Mouse (Mus musculus): ENCODE measurements around the gene Gm11569. TPM values are rescaled to one million over a fixed set of nuclear protein-coding genes. Genes with fewer than 3 reads are reported as not detected.

Gm11569 gene
- not detected in 2 replicates for polyA plus RNA-seq (2015; fragmentation: Nextera tagmentation; extraction: Ambion mirVana)

DNA sequence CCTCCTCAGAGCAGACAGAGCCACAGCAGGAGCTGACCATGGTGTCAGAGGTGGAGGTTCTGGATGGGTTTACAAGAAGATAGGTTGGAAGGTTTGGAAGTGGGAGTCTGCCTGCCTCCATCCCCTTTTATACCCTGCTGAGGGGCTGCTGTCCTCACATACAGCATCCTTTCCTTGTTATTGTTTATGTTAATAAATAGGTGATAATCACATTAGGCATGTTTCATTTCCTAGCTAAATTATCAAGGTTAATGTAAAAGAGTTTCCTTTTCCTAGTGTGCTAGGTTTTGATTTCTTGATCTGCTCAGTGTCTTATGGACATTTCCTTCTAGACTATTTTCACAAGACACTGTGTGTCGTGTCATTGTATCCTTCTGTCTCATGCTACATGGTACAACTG lies at the start of gene Gm11569:
Gene Gm11569 (minus strand): TSS at position 101 of the 400 bp plus-strand sequence.

DNA sequence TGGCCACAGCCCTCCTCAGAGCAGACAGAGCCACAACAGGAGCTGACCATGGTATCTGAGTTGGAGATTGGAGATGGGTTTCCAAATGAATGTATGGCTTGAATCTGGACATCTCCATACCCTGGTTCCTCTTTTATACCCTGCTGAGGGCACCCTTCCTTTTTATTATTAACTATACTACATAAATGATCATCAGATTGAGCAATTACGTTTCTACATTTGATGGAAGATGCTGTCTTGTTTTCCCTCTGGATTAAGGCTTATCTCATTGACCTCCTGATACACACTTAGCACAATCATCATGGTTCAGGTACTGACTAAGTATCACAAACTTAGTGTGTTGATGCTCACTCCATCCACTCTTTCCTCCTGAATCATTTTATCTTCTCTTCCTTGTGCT lies 39.2 kb upstream of the Gm11569 start, which contains the start of gene 2300003K06Rik:
Gene 2300003K06Rik (minus strand): TSS at position 101 of the 400 bp plus-strand sequence.

DNA sequence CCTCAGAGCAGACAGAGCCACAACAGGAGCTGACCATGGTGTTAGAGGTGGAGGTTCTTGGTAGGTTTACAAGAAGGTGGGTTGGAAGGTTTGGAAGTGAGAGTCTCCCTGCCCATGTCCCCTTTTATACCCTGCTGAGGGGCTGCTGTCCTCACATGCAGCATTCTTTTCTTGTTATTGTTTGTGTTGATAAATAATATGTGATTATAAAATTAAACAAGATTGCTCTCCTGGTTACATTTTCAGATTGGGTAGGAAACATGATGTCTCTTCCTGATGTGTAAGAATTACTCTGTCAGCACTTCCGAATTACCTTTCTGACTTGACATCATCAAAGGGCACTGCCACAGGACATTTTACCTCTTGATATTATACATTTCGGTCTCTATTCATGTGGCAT lies 16.8 kb upstream of the Gm11569 start, which contains the start of gene Gm11564:
Gene Gm11564 (minus strand): TSS at position 101 of the 400 bp plus-strand sequence.

DNA sequence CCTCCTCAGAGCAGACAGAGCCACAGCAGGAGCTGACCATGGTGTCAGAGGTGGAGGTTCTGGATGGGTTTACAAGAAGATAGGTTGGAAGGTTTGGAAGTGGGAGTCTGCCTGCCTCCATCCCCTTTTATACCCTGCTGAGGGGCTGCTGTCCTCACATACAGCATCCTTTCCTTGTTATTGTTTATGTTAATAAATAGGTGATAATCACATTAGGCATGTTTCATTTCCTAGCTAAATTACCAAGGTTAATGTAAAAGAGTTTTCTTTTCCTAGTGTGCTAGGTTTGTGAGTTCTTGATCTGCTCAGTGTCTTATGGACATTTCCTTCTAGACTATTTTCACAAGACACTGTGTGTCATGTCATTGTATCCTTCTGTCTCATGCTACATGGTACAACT lies 11.1 kb upstream of the Gm11569 start, which contains the start of gene Krtap4-13:
Gene Krtap4-13 (minus strand): TSS at position 101 of the 400 bp plus-strand sequence.

GRCm38 (mm10) chr11:99804346-99804745 lies 5.6 kb upstream of the Gm11569 start, which contains the start of gene Gm11554:
Gm11554 (minus strand) TSS chr11:99804446.

DNA sequence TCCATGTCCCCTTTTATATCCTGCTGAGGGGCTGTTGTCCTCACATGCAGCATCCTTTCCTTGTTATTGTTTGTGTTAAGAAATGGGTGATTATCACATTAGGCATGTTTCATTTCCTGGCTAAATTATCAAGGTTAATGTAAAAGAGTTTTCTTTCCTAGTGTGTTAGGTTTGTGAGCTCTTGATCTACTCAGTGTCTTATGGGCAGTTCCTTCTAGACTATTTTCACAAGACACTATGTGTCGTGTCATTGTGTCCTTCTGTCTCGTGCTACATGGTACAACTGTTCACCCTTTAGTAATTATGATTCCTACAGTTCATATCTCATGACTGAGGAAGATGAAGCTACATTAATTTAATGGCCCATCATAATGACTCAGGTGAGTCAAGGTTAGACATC lies 5.4 kb downstream of the Gm11569 start, which contains the start of gene Gm11596:
Gene Gm11596 (minus strand): TSS at position 101 of the 400 bp plus-strand sequence.

DNA sequence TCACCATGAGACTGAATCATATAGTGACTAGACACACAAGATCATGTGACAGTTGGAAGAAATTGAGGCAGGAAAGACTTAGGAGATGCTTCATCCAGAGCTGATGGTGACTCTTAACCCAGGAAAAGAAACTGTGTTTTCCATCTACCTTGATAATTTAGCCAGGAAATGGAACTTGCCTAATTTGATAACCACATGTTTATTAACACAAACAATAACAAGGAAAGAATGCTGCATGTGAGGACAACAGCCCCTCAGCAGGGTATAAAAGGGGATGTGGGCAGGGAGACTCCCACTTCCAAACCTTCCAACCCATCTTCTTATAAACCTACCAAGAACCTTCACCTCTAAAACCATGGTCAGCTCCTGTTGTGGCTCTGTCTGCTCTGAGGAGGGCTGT lies 13.8 kb downstream of the Gm11569 start, which contains the start of gene Krtap4-9:
Gene Krtap4-9 (plus strand): TSS at position 301 of the 400 bp plus-strand sequence.

DNA sequence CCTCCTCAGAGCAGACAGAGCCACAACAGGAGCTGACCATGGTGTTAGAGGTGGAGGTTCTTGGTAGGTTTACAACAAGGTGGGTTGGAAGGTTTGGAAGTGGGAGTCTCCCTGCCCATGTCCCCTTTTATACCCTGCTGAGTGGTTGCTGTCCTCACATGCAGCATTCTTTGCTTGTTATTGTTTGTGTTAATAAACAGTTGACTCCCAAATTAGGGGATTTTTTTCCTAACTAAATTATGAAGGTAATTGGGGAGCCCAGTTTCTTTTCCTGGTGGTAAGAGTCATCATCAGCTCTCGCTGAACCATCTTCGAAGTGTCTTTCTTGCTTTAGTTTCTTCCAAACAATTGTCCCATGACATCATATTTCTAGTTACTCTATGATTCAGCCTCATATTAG lies 18.1 kb downstream of the Gm11569 start, which contains the start of gene Krtap4-8:
Gene Krtap4-8 (minus strand): TSS at position 101 of the 400 bp plus-strand sequence.

DNA sequence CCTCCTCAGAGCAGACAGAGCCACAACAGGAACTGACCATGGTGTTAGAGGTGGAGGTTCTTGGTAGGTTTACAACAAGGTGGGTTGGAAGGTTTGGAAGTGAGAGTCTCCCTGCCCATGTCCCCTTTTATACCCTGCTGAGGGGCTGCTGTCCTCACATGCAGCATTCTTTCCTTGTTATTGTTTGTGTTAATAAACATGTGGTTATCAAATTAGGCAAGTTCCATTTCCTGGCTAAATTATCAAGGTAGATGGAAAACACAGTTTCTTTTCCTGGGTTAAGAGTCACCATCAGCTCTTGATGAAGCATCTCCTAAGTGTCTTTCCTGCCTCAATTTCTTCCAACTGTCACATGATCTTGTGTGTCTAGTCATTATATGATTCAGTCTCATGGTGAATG lies 25.9 kb downstream of the Gm11569 start, which contains the start of gene Gm11595:
Gene Gm11595 (minus strand): TSS at position 101 of the 400 bp plus-strand sequence.

Other genes with a start within 250 kb of the Gm11569 start
- gene Krtap3-3, start 248.1 kb downstream of the Gm11569 start, polyA plus RNA-seq (2015; fragmentation: Nextera tagmentation; extraction: Ambion mirVana), result not detected in 2 replicates
- not detected in 2 replicates for gene Krtap3-2, start 242.1 kb downstream of the Gm11569 start, polyA plus RNA-seq (2015; fragmentation: Nextera tagmentation; extraction: Ambion mirVana)
- not detected in 2 replicates for gene Gm11939, start 239.5 kb downstream of the Gm11569 start, polyA plus RNA-seq (2015; fragmentation: Nextera tagmentation; extraction: Ambion mirVana)
- not detected in 2 replicates for gene Krtap3-1, start 232.3 kb downstream of the Gm11569 start, polyA plus RNA-seq (2015; fragmentation: Nextera tagmentation; extraction: Ambion mirVana)
- not detected in 2 replicates for gene Krtap1-5, start 217.9 kb downstream of the Gm11569 start, polyA plus RNA-seq (2015; fragmentation: Nextera tagmentation; extraction: Ambion mirVana)
- not detected in 2 replicates for gene Krtap1-4, start 215.3 kb downstream of the Gm11569 start, polyA plus RNA-seq (2015; fragmentation: Nextera tagmentation; extraction: Ambion mirVana)
- gene Krtap1-3, start 207.6 kb downstream of the Gm11569 start, polyA plus RNA-seq (2015; fragmentation: Nextera tagmentation; extraction: Ambion mirVana), result not detected in 2 replicates
- gene Krtap9-3, start 200.8 kb downstream of the Gm11569 start, polyA plus RNA-seq (2015; fragmentation: Nextera tagmentation; extraction: Ambion mirVana), result not detected in 2 replicates
- not detected in 2 replicates for gene Gm11938, start 195.6 kb downstream of the Gm11569 start, polyA plus RNA-seq (2015; fragmentation: Nextera tagmentation; extraction: Ambion mirVana)
- not detected in 2 replicates for gene Gm11937, start 188.7 kb downstream of the Gm11569 start, polyA plus RNA-seq (2015; fragmentation: Nextera tagmentation; extraction: Ambion mirVana)
- gene Krtap2-4, start 184.1 kb downstream of the Gm11569 start, polyA plus RNA-seq (2015; fragmentation: Nextera tagmentation; extraction: Ambion mirVana), result not detected in 2 replicates
- not detected in 2 replicates for gene Gm11562, start 178.5 kb downstream of the Gm11569 start, polyA plus RNA-seq (2015; fragmentation: Nextera tagmentation; extraction: Ambion mirVana)
- not detected in 2 replicates for gene Krtap4-1, start 170.7 kb downstream of the Gm11569 start, polyA plus RNA-seq (2015; fragmentation: Nextera tagmentation; extraction: Ambion mirVana)
- gene Krtap4-2, start 163.8 kb downstream of the Gm11569 start, polyA plus RNA-seq (2015; fragmentation: Nextera tagmentation; extraction: Ambion mirVana), result not detected in 2 replicates
- gene Krtap4-7, start 154.8 kb downstream of the Gm11569 start, polyA plus RNA-seq (2015; fragmentation: Nextera tagmentation; extraction: Ambion mirVana), result not detected in 2 replicates
- gene Gm11555, start 148.7 kb downstream of the Gm11569 start, polyA plus RNA-seq (2015; fragmentation: Nextera tagmentation; extraction: Ambion mirVana), result not detected in 2 replicates
- gene Gm11563, start 140.0 kb downstream of the Gm11569 start, polyA plus RNA-seq (2015; fragmentation: Nextera tagmentation; extraction: Ambion mirVana), result not detected in 2 replicates
- not detected in 2 replicates for gene Krtap4-6, start 133.0 kb downstream of the Gm11569 start, polyA plus RNA-seq (2015; fragmentation: Nextera tagmentation; extraction: Ambion mirVana)
- not detected in 2 replicates for gene Gm14190, start 108.2 kb downstream of the Gm11569 start, polyA plus RNA-seq (2015; fragmentation: Nextera tagmentation; extraction: Ambion mirVana)
- gene Gm14180, start 64.6 kb downstream of the Gm11569 start, polyA plus RNA-seq (2015; fragmentation: Nextera tagmentation; extraction: Ambion mirVana), result not detected in 2 replicates
- not detected in 2 replicates for gene Gm11595, start 26.0 kb downstream of the Gm11569 start, polyA plus RNA-seq (2015; fragmentation: Nextera tagmentation; extraction: Ambion mirVana)
- not detected in 2 replicates for gene Krtap4-8, start 18.2 kb downstream of the Gm11569 start, polyA plus RNA-seq (2015; fragmentation: Nextera tagmentation; extraction: Ambion mirVana)
- gene Krtap4-9, start 13.7 kb downstream of the Gm11569 start, polyA plus RNA-seq (2015; fragmentation: Nextera tagmentation; extraction: Ambion mirVana), result not detected in 2 replicates
- gene Gm11596, start 5.5 kb downstream of the Gm11569 start, polyA plus RNA-seq (2015; fragmentation: Nextera tagmentation; extraction: Ambion mirVana), result not detected in 2 replicates
- not detected in 2 replicates for gene Gm11554, start 5.5 kb upstream of the Gm11569 start, polyA plus RNA-seq (2015; fragmentation: Nextera tagmentation; extraction: Ambion mirVana)
- not detected in 2 replicates for gene Krtap4-13, start 11.0 kb upstream of the Gm11569 start, polyA plus RNA-seq (2015; fragmentation: Nextera tagmentation; extraction: Ambion mirVana)
- not detected in 2 replicates for gene Gm11564, start 16.7 kb upstream of the Gm11569 start, polyA plus RNA-seq (2015; fragmentation: Nextera tagmentation; extraction: Ambion mirVana)
- not detected in 2 replicates for gene 2300003K06Rik, start 39.1 kb upstream of the Gm11569 start, polyA plus RNA-seq (2015; fragmentation: Nextera tagmentation; extraction: Ambion mirVana)
- gene Krtap4-16, start 52.7 kb upstream of the Gm11569 start, polyA plus RNA-seq (2015; fragmentation: Nextera tagmentation; extraction: Ambion mirVana), result not detected in 2 replicates
- gene Gm11568, start 59.0 kb upstream of the Gm11569 start, polyA plus RNA-seq (2015; fragmentation: Nextera tagmentation; extraction: Ambion mirVana), result not detected in 2 replicates
- gene Gm11559, start 65.5 kb upstream of the Gm11569 start, polyA plus RNA-seq (2015; fragmentation: Nextera tagmentation; extraction: Ambion mirVana), result not detected in 2 replicates
- not detected in 2 replicates for gene Krtap9-1, start 74.5 kb upstream of the Gm11569 start, polyA plus RNA-seq (2015; fragmentation: Nextera tagmentation; extraction: Ambion mirVana)
- gene Gm11567, start 80.3 kb upstream of the Gm11569 start, polyA plus RNA-seq (2015; fragmentation: Nextera tagmentation; extraction: Ambion mirVana), result not detected in 2 replicates
- not detected in 2 replicates for gene Krtap31-1, start 109.0 kb upstream of the Gm11569 start, polyA plus RNA-seq (2015; fragmentation: Nextera tagmentation; extraction: Ambion mirVana)
- not detected in 2 replicates for gene Gm11565, start 115.8 kb upstream of the Gm11569 start, polyA plus RNA-seq (2015; fragmentation: Nextera tagmentation; extraction: Ambion mirVana)
- not detected in 2 replicates for gene Krtap31-2, start 137.4 kb upstream of the Gm11569 start, polyA plus RNA-seq (2015; fragmentation: Nextera tagmentation; extraction: Ambion mirVana)
- not detected in 2 replicates for gene Krtap9-5, start 149.5 kb upstream of the Gm11569 start, polyA plus RNA-seq (2015; fragmentation: Nextera tagmentation; extraction: Ambion mirVana)
- gene Krtap29-1, start 180.1 kb upstream of the Gm11569 start, polyA plus RNA-seq (2015; fragmentation: Nextera tagmentation; extraction: Ambion mirVana), result not detected in 2 replicates
- not detected in 2 replicates for gene Krtap16-1, start 187.7 kb upstream of the Gm11569 start, polyA plus RNA-seq (2015; fragmentation: Nextera tagmentation; extraction: Ambion mirVana)
- 0.35 TPM in 1 of 2 replicates, not detected in the other for gene Krtap17-1, start 195.1 kb upstream of the Gm11569 start, polyA plus RNA-seq (2015; fragmentation: Nextera tagmentation; extraction: Ambion mirVana)
- not detected in 2 replicates for gene Krt33a, start 217.3 kb upstream of the Gm11569 start, polyA plus RNA-seq (2015; fragmentation: Nextera tagmentation; extraction: Ambion mirVana)
- 1.1 and 1.4 TPM in 2 replicates for gene Krt33b, start 230.9 kb upstream of the Gm11569 start, polyA plus RNA-seq (2015; fragmentation: Nextera tagmentation; extraction: Ambion mirVana)
- gene Krt34, start 242.6 kb upstream of the Gm11569 start, polyA plus RNA-seq (2015; fragmentation: Nextera tagmentation; extraction: Ambion mirVana), result not detected in 2 replicates

Data from skeletal muscle tissue, postnatal 0 days (tissue).